Mouse (Mus musculus) c-Kit-positive CD71-positive TER-119-negative erythroid progenitor cells, embryonic 14.5 days (primary cell): ENCODE measurements at regions not wholly inside any gene's neighbourhood (a gene's known extent, or its start where the extent isn't known, plus 50 kb on each side); places are given as distances from the start of the nearest gene placed in this dataset.

ENCODE experiments used
- DNase-seq: peaks from one replicate; pipeline ENCODE4 v3.0.0-alpha.2; 2013; ENCODE audit warnings: low read depth

GRCm38 (mm10) chr13:119358696-119359095 is 69.7 kb upstream of the Paip1 start:
- no peak for DNase-seq

- DNase-seq = peak; percentile 39
These were observed 65.0 kb upstream of the Paip1 start for GRCm38 (mm10) chr13:119363379-119363778.

GRCm38 (mm10) chr13:119364160-119364559 is 64.2 kb upstream of the Paip1 start:
- DNase-seq = no peak

- no peak for DNase-seq
These were observed 60.9 kb upstream of the Paip1 start for GRCm38 (mm10) chr13:119367544-119367943.

- peak; percentile 41 for DNase-seq
These were observed 49.9 kb upstream of the Paip1 start for GRCm38 (mm10) chr13:119378404-119379037.
